Mouse (Mus musculus): ENCODE data around the gene Prnp.

DNA sequence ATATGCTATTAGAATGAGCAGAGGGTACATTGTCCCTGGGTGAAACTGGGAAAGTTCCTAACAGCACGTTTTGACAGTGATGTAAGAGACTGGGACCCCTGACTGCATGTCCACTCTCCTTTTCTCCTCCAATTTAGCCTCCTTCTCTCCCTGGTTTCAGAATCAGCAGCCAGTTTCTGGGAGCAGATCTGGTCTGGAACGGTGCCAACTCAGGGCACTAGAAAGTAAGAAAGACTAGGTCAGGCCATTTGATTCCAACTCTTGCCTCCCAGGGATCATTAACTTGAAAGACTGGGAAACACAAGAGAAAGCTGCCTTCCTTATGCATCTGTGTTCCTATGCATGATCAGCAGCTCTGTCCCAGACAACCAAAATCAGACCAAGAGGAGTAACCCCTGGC lies 42.7 kb downstream of the Prnp start:
- TF ChIP-seq CTCF (conservative IDR thresholded peaks at IDR 0.05; ENCODE audit: insufficient read depth, insufficient read length, low read depth, low read length) (no peak), POLR2A (IDR thresholded peaks at IDR 0.05; ENCODE audit: low read depth, low read length) (no peak)

Measured in kidney, adult 2 months (tissue).